Mouse (Mus musculus) adrenal gland (tissue): ENCODE measurements around the gene Bmp3.

Experiments
- intact Hi-C: fragments of 180-260 bp; cut with DNase I; formaldehyde crosslinking; loops from one replicate; pipeline ENCODE4 v1.15.1; 2025
- long read RNA-seq, 2 experiments: library from polyadenylated mRNA; unstranded; transcript quantifications; one replicate each; pipeline ENCODE4 v2.0.0; 2020; ENCODE audit warnings: borderline replicate concordance in 1 of 2; ENCODE audit not compliant: insufficient replicate concordance in 1 of 2

Bmp3 gene
- long read RNA-seq, experiment 1, result 0 reads
- long read RNA-seq, experiment 2, partial matches to known transcripts, result 1 of 1 reads
- long read RNA-seq, experiment 2, other reads (novel, unspliced or antisense), result 0 of 1 reads

DNA sequence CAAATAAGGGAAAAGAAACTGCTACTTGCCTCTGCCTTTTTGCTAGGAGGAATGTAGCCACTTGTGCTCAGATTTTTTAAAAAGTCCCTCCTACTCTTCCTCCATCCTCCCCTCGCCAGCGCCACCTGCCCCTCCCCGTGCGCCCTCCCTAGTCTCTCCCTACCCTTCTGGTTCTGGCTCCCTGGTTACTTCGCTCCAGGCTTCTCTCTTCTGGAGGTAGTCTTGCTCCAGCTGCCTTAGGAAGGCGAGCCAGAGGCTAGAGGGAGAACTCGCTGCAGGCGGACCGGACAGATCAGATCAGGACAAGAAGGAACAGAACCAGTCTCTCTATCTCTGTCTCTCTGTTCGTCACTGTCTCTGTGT lies at the start of gene Bmp3:
TSS of gene Bmp3 (plus strand) at position 152 of the 363 bp plus-strand sequence.
- intact Hi-C loops, result no loop called here

DNA sequence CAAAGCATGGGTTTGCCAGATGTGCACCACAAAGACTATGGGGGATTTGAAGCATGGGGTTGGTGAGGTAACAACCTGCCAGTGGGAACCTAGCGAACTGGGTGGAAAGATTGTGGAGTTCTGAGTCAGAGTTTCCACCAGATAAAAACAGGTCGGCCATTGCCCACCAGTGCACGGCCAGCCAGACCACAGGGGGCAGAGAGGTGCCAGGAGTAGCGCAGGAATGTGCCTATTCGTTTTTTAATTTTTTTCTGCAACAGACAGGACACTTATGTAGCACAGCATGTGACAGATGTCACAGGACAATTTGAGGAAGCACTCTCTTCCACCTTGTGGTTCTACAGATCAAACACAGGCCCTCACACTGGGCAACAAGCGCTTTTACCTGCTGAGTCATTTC lies 49.5 kb upstream of the Bmp3 start:
- intact Hi-C loops, result no loop called here

GRCm38 (mm10) chr5:98806492-98806891 lies 47.7 kb upstream of the Bmp3 start:
- intact Hi-C loops, result no loop called here

- intact Hi-C loops, result no loop called here
These were observed 47.2 kb upstream of the Bmp3 start for GRCm38 (mm10) chr5:98807022-98807421.

DNA sequence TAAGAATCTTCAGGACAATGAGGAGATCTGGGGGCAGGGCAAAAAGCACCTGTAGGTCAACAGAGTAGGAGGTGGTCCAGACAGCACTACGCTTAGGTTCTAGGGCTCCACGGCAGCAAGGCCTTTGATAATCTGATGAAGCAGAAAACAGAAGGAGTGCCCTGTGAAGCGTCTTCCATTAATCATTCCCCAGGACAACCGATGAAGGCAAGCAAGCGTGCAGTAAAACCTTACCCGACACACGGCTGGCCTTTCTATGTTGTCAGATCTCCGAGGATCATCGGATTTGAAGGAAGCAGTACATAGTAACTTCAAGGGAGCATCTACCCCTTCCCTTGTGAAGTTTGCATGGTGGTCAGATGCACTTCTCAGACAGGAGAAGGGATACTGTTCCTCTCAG lies 46.3 kb upstream of the Bmp3 start:
- intact Hi-C loops, result no loop called here

- intact Hi-C loops, result no loop called here
These were observed 41.8 kb upstream of the Bmp3 start for GRCm38 (mm10) chr5:98812380-98812779.

- intact Hi-C loops, result no loop called here
These were observed 38.9 kb upstream of the Bmp3 start for GRCm38 (mm10) chr5:98815269-98815668.

DNA sequence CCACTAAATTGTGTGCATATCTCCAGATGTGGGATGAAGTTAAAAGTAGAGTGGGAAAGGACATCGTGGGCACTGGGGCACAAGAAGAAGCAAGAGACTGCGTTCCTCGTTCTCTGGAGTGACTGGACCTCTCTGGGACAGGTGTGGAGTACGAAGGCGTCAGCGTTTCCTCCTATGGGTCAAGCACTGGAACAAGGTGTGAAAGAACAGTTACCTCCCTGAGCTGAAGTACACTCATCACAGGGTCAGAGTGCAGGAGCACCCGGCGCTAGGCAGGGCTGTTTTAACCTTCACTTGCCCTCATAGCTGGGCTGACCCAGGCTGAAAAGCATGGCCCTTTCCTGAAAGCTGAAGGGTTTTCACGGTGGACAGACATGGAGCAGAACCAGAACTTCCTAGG lies 20.5 kb upstream of the Bmp3 start:
- intact Hi-C loops, result no loop called here

DNA sequence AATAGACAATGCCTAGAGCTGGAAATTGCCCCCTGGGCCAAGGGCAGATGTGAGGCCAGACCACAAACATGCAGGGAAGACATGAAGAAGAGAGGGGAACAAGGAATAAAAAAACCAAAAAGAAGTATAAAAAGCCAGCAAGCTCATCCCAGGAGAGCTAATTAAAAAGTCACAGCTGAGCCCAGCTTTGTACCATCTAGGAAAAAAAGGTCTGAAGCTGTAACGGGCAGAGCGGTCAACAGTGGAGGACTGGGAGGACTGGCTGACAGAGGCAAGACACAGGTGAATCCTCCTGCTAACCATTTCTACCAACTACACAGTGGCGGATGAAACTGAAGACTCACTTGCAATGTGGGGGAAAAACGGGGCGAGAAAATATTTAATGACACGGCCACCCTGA lies 19.9 kb upstream of the Bmp3 start:
- intact Hi-C loops, result no loop called here

DNA sequence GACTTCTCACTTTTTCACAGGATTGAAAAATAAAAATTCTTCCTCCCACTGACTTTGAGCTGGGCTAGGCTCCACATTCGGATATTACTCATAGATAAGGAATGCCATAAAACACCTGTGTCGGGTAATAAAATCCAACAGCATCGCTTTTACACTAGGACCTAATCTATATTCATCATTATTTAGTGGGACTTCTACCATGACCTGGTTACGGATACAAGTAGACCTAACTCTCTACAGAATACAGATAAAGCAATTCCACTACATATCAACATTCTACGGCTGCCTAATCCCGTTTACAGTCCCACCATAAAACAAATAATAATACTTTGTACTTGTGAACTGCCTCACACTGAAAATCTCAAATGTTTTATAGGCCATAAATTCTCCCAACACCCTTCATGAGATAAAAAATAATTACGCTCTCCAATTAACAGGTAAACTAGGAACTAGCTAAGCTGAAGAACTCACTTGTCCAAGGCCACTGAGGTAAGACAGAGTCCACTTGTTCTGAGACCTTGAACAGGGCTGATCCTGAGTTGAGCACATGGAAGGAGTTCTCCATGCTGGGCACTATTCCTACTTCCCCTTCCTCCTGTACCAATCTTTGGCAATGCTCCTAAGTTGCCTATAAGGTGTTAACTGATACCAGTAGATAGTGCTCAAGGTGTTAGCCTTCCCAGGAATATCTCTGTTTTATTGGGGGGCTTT lies 11.5 kb upstream of the Bmp3 start:
- intact Hi-C loops, result no loop called here

DNA sequence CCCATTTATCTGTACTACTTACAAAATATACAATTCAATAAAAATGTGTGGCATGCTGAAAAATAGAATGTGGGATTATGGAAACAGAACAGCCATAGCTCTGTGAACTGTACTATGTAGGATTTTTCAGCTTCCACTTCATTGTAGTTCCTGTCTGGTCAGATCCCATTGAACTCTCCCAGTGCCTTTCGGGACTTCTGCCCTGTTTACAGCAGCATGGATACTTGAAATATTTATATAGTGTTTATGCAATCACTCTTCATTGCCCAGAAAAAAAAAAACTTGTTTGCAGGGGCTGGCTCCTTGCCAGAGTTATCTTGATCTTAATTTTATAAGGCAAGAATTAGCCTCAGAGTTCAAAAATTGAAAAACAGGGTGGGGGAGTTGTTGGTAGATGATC lies 9.6 kb upstream of the Bmp3 start:
- intact Hi-C loops, result no loop called here

GRCm38 (mm10) chr5:98854627-98855564 lies 681 bp downstream of the Bmp3 start:
- intact Hi-C loops, result no loop called here

- intact Hi-C loops, result no loop called here
These were observed 1.5 kb downstream of the Bmp3 start for GRCm38 (mm10) chr5:98855741-98856140.

DNA sequence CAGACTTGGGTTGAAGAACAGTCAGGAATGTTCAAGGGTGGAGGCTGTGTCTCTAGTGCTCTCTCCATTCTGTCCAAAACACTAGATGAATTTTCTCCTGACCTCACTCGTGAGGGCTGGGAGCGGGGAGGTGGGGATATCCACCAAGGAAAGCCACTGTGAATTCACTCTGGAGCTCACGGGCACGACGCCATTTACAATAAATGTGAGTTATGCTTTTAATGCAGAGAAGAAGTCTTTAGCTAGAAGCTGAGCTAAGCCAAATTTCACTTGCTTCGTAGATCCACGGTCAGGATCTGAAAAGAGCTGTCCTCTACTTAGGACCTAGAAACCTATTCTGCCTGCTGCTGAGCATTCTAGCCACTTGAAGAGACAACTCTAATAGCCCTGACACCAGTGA lies 2.1 kb downstream of the Bmp3 start:
- intact Hi-C loops, result no loop called here

DNA sequence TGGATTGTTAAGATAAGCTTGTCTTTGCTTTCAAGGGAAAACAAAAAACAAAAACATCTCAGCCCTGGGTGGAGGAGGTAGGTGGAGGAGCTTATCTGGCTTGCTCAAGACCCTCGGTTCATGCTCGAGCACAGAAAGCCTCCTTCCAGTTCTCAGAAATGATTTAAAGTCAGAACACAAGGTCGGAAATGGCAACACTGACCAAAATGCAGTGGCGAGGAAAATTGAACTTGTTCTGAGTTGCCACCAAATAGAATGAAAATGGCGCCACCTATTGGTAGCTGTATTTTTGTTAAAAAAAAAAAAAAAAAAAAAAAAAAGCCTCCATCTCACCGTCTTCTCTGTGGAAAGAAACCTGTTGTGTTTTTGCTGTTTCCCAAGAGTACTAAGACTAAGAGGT lies 9.7 kb downstream of the Bmp3 start:
- intact Hi-C loops, result loop anchor here (5.0 to 10.0 kb wide), 2 partner anchors 512 to 1739 kb away; no protein-coding TSS in a partner anchor

- intact Hi-C loops, result loop anchor here (10.0 kb wide), 1 partner anchor 1740 kb away; no protein-coding TSS in a partner anchor
These were observed 10.9 kb downstream of the Bmp3 start for GRCm38 (mm10) chr5:98865146-98865545.

DNA sequence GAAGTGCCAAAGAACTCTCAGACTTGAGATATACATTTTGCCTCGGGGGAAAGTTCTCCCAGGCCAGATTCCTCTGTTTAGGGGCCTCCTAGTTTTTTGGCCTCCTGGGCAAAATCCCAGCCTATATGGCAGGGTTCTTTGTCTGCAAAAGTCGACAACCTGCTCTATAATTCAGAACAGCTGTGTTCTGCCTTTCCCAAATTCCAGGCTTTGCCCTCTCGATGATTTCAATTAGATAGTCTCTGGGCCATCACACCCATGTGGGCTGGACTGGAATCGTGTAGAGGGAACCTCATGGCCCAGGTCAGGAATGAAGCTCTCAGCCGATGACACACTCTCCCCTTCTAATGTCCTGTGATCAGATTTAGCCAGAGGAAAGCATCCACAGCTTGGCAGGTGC lies 21.8 kb downstream of the Bmp3 start:
- intact Hi-C loops, result loop anchor here (5.0 kb wide), 1 partner anchor 524 kb away; no protein-coding TSS in a partner anchor

- intact Hi-C loops, result loop anchor here (5.0 kb wide), 1 partner anchor 527 kb away; no protein-coding TSS in a partner anchor
These were observed 24.7 kb downstream of the Bmp3 start for GRCm38 (mm10) chr5:98878891-98879290.

DNA sequence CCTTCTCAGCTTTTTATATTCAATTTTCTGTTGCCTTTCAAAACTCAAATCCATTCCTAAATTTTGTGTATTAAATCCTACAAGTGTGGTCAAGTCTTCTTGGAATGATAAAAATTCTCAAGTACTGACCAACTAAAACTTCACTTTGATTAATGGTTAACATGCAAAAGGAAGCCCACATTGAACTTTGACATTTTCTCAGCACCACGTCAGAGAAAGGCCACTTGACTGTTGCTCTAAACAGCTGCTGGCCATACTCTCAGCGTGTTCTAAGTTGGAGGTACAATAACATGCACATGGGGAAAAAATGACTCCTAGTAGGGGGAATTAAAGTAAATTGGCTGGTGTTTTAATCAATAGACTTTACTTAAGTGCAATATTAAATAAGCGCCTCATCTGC lies 27.9 kb downstream of the Bmp3 start:
- intact Hi-C loops, result no loop called here

DNA sequence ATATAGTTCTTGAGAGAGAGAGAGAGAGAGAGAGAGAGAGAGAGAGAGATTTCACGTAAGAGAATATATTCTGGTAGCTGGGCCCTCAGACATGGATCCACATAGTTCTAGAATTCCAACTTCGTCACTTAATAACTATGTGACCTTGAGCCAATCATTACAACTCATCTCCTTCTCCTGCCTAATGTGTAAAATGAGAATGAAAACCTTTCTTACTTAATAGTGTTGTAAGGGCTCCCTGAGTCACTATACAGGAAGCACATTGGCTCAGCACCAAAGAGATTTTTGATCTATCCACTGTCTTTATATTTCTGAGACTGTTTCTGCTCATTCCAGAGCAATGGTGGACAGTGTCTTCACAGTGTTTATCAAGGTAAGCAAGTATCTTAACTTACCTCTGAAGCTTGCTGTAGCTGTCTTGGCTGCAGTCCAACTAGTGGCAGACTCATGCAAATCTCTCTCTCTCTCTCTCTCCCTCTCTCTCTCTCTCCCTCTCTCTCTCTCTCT lies 36.4 kb downstream of the Bmp3 start:
- intact Hi-C loops, result no loop called here

GRCm38 (mm10) chr5:98894281-98894680 lies 40.1 kb downstream of the Bmp3 start:
- intact Hi-C loops, result no loop called here

DNA sequence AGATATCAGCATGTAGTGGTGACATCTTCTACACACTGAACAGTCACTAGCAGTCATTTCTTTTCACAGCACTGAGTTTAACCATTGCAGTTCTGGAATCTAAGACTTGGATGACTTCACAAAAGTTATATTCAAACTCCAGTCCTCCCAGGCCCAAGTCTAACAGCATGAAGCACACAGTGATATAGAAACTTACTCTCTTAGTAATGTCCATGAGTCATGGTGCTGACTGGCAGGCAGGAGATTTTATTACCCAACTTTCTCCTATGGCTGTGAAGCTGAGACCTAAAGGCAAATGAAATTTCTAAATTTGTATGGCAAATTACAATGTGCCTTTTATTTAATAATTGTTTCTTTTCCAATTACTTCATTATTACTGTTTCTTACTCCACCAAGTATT lies 43.7 kb downstream of the Bmp3 start:
- intact Hi-C loops, result no loop called here
